Mouse (Mus musculus): ENCODE data around the gene Pdcd2l.
A peak's percentile ranks its signal among the peaks of the same experiment; 100 is the strongest.
"Not testable (repeated sequence)": the region's sequence is repeated elsewhere in the genome, so short reads cannot be mapped to it uniquely, and the experiment has no call there.

The Pdcd2l gene

GRCm38 (mm10) chr7:34208027-34208745, 11.7 kb upstream of the Pdcd2l start:
- DNase-seq: no peak

GRCm38 (mm10) chr7:34206331-34206730, 9.9 kb upstream of the Pdcd2l start:
- no peak for DNase-seq

- DNase-seq: not testable (repeated sequence)
Observed at GRCm38 (mm10) chr7:34202147-34202546, 5.7 kb upstream of the Pdcd2l start.

- DNase-seq: no peak
Observed at GRCm38 (mm10) chr7:34200829-34201228, 4.4 kb upstream of the Pdcd2l start.

- peak; percentile 35 for DNase-seq
Observed at GRCm38 (mm10) chr7:34198346-34198745, 1.9 kb upstream of the Pdcd2l start.

- no peak for DNase-seq
Observed at GRCm38 (mm10) chr7:34195632-34196031, 829 bp downstream of the Pdcd2l start.

- DNase-seq: no peak
Observed at GRCm38 (mm10) chr7:34192825-34193224, 3.6 kb downstream of the Pdcd2l start.

GRCm38 (mm10) chr7:34189376-34189989, 7.0 kb downstream of the Pdcd2l start:
- no peak for DNase-seq

GRCm38 (mm10) chr7:34183794-34184193, 12.7 kb downstream of the Pdcd2l start:
- DNase-seq: no peak

- no peak for DNase-seq
Observed at GRCm38 (mm10) chr7:34183356-34183755, 13.1 kb downstream of the Pdcd2l start.

- not testable (repeated sequence) for DNase-seq
Observed at GRCm38 (mm10) chr7:34176241-34176640, 20.2 kb downstream of the Pdcd2l start.

- DNase-seq: no peak
Observed at GRCm38 (mm10) chr7:34172251-34172650, 24.2 kb downstream of the Pdcd2l start.

GRCm38 (mm10) chr7:34169454-34169853, 27.0 kb downstream of the Pdcd2l start, which contains the start of gene Uba2:
Gene Uba2, minus strand, starts transcription at chr7:34169599.
- DNase-seq: no peak

- peak; percentile 95 for DNase-seq
Observed at GRCm38 (mm10) chr7:34168470-34169251, 27.8 kb downstream of the Pdcd2l start.

GRCm38 (mm10) chr7:34167766-34168469, 28.5 kb downstream of the Pdcd2l start:
- DNase-seq: no peak

- DNase-seq: peak; percentile 13
Observed at GRCm38 (mm10) chr7:34166850-34167249, 29.6 kb downstream of the Pdcd2l start.

- no peak for DNase-seq
Observed at GRCm38 (mm10) chr7:34165999-34166398, 30.5 kb downstream of the Pdcd2l start.

GRCm38 (mm10) chr7:34164671-34165070, 31.8 kb downstream of the Pdcd2l start:
- no peak for DNase-seq

GRCm38 (mm10) chr7:34159167-34159566, 37.3 kb downstream of the Pdcd2l start:
- DNase-seq: no peak

GRCm38 (mm10) chr7:34157994-34158393, 38.5 kb downstream of the Pdcd2l start:
- no peak for DNase-seq

GRCm38 (mm10) chr7:34147193-34147592, 49.3 kb downstream of the Pdcd2l start:
- no peak for DNase-seq

GRCm38 (mm10) chr7:34141123-34141522, 55.3 kb downstream of the Pdcd2l start:
- no peak for DNase-seq

- no peak for DNase-seq
Observed at GRCm38 (mm10) chr7:34139493-34139892, 57.0 kb downstream of the Pdcd2l start.
